Mouse (Mus musculus) heart, postnatal 4 days (tissue): Measurements from ENCODE around the gene Gabbr2. TPM values are rescaled to one million over a fixed set of nuclear protein-coding genes. Genes with fewer than 3 reads are reported as not detected.

Experiments
- DNase-seq: peaks from one replicate; pipeline ENCODE4 v3.0.0; 2021
- total RNA-seq, 2 experiments: library from RNA; stranded (reverse); gene quantifications; 2 replicates each; pipeline ENCODE4 v1.2.3; 2021

Gabbr2 gene
- total RNA-seq, 2 experiments from 2014 or later, result 0.19 TPM; not detected in 1

DNA sequence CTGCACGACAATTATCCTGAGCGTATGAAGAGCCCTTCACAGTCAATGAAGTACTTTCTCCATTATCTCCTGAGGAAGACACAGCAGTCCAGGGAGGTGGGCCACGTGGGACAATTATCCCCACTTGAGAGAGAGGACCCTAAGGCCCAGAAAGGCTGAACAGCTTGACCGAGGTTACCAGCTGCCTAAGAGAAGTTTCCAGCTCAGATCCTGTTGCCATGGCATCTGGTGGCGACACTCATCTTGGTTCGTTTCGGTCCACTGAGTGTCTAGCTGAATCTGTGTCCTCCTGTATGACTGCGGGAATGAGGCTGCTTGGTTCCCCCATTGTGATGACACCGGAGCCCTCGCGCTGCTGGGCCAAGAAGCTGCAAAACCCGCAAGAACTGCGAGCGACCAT lies 76.2 kb downstream of the Gabbr2 start:
- no peak for DNase-seq

DNA sequence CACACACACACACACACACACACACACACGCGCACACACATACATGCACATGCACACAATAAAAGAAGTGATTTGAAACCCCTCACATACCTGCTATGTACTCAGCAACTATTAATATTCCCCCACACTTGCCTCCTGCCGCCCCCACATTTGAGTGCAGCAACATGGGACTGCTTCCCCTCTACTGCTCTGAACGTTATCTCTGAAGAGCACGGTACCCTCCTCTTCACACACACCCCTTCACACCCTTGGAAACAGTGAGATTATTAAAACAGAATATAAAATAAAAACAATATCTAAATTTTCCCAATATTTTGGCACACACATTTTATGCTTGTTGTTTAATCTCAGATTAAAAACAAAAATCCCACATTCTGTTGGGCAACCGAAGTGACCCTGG lies 77.1 kb downstream of the Gabbr2 start:
- DNase-seq, result no peak

DNA sequence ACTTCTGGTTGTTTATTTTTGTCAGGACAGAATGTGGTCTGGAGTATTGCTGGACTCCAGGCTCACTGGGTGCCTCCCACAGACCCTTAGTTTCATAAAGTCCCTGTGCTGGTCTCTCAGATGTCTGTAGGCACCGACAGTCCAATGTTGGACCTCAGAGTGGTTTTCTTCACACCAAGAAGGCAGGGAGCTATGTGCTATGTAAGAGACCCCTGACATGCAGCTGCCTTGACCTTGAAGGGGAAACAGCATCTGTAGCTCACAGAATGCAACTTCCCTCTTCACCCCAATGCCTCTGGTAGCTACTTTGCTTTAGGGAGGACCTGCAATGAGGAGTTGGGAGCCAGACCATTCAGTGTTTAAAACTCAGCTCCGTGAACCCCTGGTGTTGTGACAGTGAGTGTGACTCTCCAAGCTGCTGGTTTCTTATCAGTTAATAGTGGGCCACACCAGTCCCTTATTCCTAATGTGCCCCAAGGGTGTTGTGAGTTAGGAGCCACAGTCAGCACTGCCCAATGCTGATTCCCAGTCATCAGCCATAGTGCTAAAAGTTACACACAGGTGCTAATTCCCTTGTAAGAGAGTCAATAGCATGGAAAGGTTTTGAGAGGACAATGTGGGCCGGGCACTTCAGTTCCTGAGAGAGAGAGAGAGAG lies 85.5 kb downstream of the Gabbr2 start:
- no peak for DNase-seq

DNA sequence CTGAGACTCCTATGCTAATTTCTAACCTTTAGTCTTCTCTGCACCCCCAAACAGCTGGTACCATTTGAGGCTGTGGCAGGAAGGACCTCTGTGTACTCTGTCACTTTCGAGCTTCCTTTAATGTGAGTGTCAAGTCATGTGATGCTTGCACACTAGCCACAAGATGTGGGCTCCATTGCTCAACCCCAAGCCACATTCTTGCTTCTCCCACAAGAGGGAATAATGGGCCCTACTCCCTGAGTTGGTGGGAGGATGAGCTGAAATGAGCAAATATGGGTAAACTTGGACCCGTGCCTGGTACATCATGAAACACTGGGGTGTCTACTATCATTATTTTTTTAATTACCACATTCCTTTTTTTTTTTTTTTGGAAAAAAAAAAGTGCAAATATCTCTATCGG lies 86.5 kb downstream of the Gabbr2 start:
- no peak for DNase-seq

DNA sequence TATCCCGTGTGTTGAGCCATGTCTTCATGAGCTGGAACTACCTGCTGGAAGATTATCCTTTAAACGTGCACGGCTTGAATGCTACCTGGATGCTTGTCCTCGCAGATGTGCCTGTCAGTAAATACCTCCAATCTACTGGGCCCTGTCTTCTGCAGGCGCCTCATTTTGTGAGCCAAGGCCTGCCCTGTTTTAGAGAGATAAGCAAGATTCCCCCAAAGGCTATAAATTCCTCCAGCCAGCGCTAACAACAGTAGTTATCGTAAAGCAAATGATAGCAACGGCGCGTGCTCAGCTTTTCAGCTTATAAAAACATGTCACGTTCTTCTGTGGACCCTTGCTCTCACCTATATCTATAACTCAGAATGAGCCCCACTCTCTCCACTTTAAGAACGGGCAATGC lies 87.5 kb downstream of the Gabbr2 start:
- no peak for DNase-seq

DNA sequence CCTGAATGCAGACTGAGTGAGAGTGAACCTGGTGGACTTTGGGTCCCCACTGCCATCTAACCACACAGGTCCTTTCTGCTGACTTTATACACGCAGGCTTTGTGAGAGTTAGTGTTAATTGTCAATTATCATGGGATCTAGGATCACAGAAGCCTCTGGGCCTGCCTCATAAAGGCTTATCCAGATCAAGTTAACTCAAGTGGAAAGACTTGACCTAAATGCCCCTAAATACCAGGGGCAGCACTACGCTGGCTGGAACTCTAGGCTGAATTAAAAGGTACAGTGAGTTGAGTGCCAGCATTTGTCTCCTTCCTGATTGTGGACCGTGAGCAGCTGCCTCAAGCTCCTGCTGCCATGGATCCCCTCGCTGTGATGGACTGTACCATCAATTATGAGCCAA lies 93.1 kb downstream of the Gabbr2 start:
- no peak for DNase-seq

DNA sequence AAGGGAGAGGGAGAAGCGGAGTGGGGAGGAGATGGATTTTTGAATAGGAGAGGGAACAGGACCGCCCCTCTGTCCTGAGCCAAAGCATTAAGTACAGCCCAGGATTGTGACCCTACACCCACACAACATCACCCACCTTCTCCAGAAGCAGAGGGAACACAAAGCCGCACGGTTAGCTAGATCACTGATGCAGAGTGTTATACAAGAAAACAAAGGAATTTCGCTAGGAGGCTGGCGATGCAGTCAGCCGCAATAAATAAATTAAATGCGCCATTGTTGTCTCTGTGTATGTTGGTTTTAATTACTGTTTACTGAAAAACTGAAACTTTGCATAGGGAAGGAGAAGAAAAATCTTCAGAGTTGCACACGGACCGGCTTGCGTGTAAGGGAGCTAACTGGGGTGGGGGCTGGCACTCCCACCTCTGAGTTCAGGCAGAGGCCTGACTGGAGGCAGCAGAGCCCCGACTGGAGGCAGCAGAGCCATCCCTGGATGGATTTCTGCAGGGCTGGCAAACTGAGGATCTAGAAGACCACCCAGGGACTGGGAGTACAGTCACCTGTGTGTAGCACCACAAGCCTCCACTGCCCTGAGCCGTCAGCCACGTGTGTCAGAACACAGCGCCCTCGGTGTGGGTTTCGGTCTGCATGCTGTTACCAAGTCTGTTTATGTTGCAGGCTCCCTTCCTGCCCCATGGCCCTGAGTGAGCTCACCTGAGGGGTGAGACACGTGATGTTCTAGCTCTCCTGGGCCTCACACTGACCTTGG lies 93.9 kb downstream of the Gabbr2 start:
- no peak for DNase-seq

DNA sequence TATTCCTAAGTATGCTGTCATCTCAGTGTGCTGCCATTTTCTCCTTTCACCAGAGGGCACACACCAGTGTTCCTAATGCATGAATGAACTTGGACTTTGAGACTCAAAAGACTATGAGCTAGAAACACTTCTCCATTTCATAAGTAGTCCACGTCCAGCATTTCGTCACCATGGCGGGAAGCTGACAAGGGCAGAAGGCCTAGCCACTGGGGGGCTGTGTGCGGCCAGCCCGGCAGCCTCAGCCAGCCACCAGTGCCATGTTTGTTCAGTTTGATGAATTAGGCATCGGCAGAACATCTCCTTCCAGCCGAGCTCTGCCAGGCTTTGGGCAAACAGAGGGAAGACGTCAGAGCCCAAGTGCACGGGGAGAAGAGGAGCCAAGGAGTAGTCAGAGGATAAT lies 97.5 kb downstream of the Gabbr2 start:
- DNase-seq, result no peak

DNA sequence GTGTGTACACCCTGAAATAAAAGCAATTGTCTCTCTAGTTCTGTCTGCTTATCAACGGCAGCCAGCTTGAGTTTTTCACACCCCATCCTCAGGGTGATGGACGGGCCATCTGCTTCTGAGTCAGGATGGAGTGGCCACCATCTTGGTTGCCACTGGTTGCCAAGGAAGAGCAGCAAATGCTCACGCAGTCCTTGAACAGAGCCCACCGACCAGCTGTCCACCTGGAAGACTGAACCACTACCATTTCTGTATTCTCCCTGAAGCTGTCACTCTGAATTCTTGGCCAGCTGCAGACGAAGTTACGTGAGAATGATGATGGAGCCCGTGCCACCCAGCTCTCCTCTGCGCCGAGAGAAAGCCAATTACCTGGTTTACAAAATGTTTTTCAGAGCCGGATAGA lies 102.5 kb downstream of the Gabbr2 start:
- DNase-seq, result no peak

DNA sequence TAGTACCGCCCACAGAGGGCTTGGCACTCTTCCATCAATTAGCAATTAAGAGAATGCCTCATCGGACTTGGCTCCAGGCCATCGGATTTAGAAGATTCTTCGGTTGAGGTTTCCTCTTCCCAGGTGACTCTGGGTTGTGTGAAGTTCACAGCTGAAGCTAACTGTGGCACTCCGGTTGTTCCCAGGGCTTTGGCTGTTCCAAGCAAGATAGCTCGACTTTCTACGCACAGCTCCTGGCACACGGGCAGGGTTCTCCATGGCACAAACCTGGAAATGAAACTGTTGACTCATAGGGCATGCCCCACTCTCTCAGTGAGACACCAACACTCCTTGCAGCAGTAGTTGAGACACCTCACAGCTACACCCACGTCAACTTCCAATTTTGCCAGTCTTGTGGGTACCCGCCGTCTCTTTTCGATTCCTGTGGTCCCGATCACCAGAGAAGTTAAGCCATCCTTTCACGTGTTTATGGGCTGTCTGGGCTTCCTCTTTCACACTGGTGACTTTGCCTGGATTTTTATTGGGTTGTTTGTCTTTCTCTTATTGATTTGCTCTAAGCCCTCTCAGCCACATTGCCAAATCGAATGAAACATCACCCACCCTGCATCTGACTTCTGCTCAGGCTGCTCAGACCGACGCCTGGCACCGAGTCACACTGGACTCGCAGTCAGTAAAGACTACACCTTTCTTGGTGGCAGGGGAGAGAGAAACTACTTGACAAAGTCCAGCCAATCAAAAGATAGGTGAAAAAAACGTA lies 105.9 kb downstream of the Gabbr2 start:
- DNase-seq, result no peak

DNA sequence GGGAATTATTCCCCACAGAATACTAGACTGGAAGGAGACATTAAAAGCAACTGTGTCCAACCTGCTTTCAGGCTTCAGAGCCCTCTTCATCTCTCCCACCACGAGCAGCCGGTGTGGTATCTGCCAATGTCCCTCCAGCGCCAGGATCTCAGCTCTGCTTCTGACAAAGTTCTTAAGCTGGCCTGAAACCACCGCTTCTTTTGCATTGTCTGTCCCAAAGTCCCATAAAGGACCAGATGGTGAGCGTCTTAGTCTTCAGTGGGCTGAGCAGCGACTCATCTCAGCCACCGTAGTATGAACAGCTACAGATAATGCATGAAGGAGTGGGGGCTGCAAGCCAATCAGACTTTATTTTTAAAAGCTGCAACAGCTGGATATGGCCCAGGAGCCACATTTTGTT lies 107.5 kb downstream of the Gabbr2 start:
- DNase-seq, result no peak

DNA sequence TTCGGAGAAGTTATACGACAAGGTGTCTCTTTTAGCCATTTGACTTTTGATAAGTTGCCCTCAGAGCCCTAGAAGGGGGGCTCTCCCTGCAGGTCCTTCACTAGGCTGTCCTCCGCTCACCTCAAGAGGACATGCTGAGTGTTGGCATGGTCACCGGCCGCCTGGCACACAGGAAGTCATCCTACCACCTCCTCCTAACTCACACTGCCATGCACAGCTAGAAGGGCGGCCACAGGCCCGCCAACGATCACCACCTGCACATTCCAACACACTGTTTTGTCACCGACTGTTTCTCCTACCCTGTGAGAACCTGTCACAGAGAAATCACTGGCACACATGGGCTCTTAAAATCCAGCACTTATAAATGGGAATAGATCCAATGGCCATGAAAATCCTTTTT lies 108.1 kb downstream of the Gabbr2 start:
- DNase-seq, result no peak

DNA sequence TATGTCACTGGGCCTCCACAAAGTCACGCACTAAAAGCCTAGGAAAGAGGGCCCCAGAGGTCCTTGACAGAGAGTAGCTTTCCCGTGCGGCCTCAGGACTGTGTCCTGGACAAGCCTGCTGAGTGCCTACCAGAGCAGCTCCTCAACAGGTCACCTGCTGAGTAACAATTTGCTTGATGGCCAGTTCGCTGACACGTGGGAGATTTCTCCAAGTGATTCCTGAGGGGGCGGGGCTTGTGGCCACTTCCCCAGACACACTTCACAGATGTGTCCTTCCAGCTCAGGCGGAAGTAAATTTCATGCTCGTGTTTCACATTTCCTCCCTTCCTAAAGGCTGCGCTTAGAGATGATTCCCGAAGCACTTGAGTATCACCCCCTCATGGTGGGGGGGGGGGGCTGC lies 108.6 kb downstream of the Gabbr2 start:
- DNase-seq, result no peak

DNA sequence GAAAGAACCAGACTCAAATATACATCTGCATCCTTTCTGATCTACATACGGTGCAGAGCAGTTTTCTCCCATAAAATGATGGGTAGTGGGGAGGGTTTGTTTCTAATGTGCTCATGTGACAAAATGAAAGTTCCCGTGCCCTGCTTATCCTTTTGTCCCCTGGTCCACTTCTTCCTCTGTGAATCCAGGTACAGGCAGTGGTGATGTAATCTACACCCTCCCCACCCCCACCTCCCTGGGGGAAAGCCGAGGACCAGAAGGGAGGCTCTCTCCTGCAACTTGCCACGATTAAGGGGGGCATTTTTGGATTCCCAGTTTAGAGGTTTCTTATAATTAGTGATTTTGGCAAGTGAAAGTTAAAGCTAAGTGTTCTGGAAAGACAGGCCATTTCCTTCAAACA lies 110.4 kb downstream of the Gabbr2 start:
- DNase-seq, result no peak

DNA sequence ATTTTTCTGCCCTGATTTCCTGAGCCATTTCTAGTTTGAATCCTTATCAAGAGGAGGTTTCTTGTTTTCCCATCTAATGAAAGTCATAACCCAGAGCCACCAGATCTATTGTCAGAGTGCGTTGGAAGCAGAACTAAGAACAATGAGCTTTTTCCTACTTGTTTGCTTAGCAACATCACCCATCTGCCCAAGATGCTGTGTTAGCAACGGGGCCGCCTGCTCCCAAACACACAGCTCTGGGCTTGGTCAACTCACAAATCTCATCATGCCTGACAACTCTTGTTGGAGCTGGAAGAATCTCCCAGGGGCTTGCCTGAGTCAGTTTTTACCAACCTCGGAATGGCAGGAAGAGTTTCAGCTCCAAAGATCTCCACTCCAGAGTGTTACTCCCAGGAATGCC lies 111.7 kb downstream of the Gabbr2 start:
- DNase-seq, result no peak

DNA sequence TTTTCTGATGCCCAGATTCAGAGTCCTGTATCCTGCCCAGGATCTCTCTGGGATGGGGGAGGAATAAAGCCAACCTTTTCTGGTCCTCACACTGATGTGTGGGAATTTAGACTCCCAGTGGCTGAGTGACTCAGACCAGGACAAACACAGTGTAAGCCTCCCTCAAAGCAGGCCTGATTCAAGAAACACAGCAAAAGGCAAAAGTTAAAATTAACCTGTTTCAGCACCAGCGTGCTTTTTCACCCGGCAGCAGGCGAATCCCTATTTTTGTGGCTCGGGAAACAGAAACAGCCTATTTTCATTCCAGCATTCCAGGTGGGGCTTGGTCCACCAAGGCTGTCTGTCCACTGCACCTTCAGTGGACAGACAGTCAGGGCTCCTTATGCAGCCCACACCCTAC lies 118.9 kb downstream of the Gabbr2 start:
- DNase-seq, result no peak

DNA sequence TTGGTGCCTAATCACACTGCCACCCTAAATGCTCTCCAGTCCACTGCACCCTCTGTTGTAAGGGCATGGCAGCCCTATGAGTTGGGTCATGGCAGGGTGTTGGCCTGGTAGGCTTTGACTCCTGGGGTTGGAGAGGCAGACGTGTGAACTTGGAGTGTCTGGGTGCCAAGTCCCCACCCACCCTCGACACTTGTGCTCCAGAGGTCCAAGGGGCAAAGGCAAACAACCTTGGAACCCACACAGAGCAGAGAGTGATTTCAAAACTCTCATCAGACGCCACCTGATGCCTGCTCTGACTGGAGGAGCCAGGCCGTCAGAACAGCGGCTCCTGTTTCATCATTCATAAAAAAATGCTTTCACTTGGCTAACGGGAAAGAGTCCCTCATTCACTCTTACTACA lies 121.5 kb downstream of the Gabbr2 start:
- DNase-seq, result no peak

DNA sequence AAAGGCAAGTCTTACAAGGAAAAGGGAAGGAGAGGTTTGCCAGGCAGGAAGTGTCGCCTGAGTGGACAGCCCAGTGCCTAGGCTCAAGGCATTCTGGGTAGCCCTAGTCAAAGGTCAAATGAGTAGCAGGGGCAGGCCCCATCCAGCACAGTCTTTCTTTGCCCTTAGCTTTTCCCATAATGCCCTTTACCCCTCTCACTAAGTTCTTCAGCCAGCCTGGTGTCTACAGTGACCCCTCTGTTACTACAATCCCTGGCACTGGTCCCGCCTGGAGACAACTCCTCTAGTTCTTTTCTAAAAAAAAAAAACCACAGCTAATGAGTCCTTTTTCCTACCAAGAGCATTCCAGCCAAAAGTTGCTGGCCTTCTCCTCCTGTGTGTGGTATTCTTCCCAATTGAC lies 122.3 kb downstream of the Gabbr2 start:
- no peak for DNase-seq

DNA sequence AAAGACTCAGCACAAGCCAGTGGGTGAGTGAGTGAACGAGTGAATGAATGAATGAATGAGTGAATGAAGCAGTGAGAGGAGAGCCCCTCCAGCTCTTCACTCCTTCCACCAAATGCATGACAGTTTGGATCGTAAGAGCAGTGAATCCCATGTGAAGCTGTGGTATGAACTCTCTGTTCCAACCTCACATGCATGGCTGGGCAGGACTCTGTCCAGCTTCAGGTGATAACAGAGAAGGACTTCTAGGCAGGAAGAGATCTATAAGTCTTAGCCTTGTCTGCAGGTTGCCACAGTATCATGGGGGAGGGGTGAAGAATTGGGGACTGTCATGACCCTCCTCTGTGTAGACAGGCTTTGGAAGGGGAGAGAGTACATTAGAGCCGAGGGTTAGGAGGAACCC lies 122.8 kb downstream of the Gabbr2 start:
- no peak for DNase-seq

DNA sequence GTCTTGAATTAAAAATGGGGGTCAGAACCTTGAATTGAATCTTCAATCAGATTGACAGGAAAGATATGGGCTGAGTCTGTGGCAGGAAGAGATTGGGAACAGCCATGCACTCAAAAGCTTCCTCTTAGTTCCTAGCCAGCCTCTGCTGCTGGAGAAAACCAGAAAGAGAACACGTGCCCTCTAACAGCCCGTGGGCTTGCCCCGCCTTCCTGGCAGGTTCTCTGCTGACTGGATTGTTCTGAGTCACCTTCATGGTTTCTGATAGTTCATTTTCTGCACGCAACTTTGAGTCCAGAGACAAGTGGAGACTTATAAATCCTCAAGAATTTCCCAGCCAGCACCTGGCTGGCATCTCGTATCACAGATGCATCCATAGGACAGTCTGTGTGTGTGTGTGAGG lies 123.5 kb downstream of the Gabbr2 start:
- no peak for DNase-seq

DNA sequence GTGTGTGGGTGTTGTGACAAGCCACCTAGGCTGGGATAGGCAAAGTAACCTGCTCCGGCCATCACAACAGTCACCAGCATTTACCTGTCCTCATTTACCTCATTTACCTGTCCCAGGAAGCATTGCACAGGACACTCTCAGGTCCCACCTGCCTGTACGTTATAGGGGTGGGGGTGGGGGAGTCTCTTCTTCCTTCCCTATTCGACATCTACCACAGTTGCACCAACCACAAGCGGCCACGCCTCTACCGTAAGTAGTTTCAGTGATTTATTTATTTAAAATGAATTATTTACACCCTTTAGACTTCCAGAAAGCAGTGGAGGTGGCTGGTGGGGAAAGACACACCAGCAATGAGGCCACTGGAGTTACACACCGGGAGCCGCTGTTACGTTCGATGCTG lies 123.9 kb downstream of the Gabbr2 start:
- DNase-seq, result no peak

DNA sequence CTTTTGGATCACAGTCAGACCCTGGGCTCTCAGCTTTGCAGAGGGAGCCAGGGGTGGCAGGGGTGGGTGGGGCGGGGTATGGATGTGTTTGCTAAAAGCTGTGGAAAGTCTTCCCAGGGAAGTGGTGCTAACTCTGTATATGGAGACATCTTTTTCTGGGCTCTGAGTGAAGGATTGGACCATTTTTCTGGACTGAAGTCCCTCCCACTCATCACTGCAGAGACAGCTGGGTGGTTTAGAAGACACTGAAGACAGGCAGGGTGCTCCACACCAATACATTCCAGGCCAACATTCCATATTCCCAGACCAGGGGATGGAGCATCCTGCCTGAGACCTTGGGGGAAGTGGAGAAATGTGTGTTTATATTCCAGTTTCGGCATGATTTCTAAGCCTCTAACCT lies 125.6 kb downstream of the Gabbr2 start:
- DNase-seq, result no peak

DNA sequence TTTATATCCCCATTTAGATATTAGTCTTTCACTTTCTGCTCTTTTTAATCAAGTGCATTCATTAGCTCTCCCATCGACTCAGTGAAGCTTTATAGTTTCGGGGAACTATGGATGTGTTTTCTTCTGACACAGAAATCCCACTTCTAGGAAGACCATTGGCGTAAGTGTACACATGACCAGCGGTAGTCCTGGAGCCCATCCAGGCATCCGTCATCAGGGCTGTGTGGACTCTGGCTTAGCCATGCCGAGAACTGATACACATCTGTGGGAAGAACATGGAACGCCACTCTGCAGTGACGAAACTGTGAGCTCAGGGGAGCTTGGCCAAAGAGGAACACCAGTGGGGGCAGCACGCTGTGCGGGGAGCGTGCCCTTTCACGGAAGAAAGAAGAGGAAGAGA lies 128.0 kb downstream of the Gabbr2 start:
- peak; percentile 30 for DNase-seq

DNA sequence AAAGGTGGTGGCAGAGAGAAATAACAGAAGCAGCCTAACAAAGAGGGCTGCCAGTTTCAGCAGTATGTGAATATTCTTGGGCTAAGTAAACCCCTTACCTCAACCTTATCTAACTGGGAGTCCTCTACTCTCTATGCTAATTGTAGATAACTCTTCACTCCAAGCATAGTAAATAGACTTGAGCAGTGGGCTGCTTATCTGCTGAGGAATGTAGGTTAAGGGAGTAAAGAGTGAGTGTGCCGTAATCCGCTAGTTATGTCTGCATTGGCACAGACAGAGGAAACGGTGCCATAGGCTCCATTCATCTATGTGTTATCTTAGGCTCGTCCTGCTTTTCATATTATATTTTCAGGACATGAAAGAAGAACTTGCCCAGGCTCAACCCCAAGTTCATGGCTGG lies 129.0 kb downstream of the Gabbr2 start:
- DNase-seq, result no peak
